Mouse (Mus musculus) forebrain, postnatal 0 days (tissue): ENCODE data around the gene Gm28036. TPM values are rescaled to one million over a fixed set of nuclear protein-coding genes. Genes with fewer than 3 reads are reported as not detected.

Experiments
- ATAC-seq: fragments of 200-750 bp; cut with Nextera tagmentation; 2 replicates; pipeline ENCODE4 v1.8.0; 2017; ENCODE audit warnings: mild to moderate bottlenecking, moderate library complexity
- DNase-seq: peaks from one replicate; pipeline ENCODE4 v3.0.0-alpha.2; 2015
- H3K27ac ChIP-seq: fragments of 300-500 bp; sonication (generic); 2 replicates; pipeline ENCODE4 v1.5.1; 2014; ENCODE audit warnings: low read depth, mild to moderate bottlenecking, antibody characterized with exemption, low read length, moderate library complexity, mixed read lengths
- H3K27me3 ChIP-seq: fragments of 300-500 bp; sonication (generic); 2 replicates; pipeline ENCODE4 v1.6.1; 2014; ENCODE audit warnings: mild to moderate bottlenecking, low read length, mixed read lengths; ENCODE audit not compliant: insufficient read depth
- H3K36me3 ChIP-seq: fragments of 300-500 bp; sonication (generic); 2 replicates; pipeline ENCODE4 v1.6.1; 2014; ENCODE audit warnings: mild to moderate bottlenecking, moderate library complexity; ENCODE audit not compliant: insufficient read depth
- H3K4me1 ChIP-seq: fragments of 300-500 bp; sonication (generic); 2 replicates; pipeline ENCODE4 v1.6.1; 2014; ENCODE audit warnings: antibody characterized with exemption; ENCODE audit not compliant: insufficient read depth
- H3K4me2 ChIP-seq: fragments of 300-500 bp; sonication (generic); 2 replicates; pipeline ENCODE4 v1.6.1; 2014; ENCODE audit warnings: low read depth, mild to moderate bottlenecking, moderate library complexity
- H3K4me3 ChIP-seq: fragments of 300-500 bp; sonication (generic); 2 replicates; pipeline ENCODE4 v1.5.1; 2014; ENCODE audit warnings: low read depth, low read length, mixed read lengths
- H3K9ac ChIP-seq: fragments of 300-500 bp; sonication (generic); 2 replicates; pipeline ENCODE4 v1.6.1; 2014; ENCODE audit warnings: mild to moderate bottlenecking
- H3K9me3 ChIP-seq: fragments of 300-500 bp; sonication (generic); 2 replicates; pipeline ENCODE4 v1.6.1; 2016; ENCODE audit warnings: low read length
- CTCF ChIP-seq: sonication (generic); IDR thresholded peaks from 2 replicates; pipeline ENCODE4 v1.5.1; 2016; ENCODE audit warnings: antibody characterized with exemption, control low read depth, low read depth
- polyA plus RNA-seq: library from polyadenylated mRNA; unstranded; fragments of >200 nt; fragmentation: Nextera tagmentation; extraction: Ambion mirVana; gene quantifications from 2 replicates; pipeline ENCODE4 v1.2.1, GENCODE M21; 2015
- total RNA-seq: library from RNA; depleted of rRNA; stranded (reverse); fragments of >200 nt; gene quantifications from 2 replicates; pipeline ENCODE4 v1.2.3, GENCODE M21; 2014; rRNA removed

Gene Gm28036
- total and polyA plus RNA-seq, 2 experiments from 2014 or later, result 13.0 to 14.4 TPM

GRCm38 (mm10) chr2:156025482-156025881 lies 101.4 kb downstream of the Gm28036 start:
- no peaks in the 10 kb centered on the region for H3K4me1 ChIP-seq
- no peak for TF ChIP-seq CTCF
- no peaks in the 10 kb centered on the region for H3K27me3 ChIP-seq
- H3K9ac ChIP-seq, result no peak overlapping the region
- ATAC-seq (peak; percentile 45; the same call in 1 of the 2 replicates), DNase-seq (peak; percentile 28)
- no peak overlapping the region for H3K27ac ChIP-seq
- H3K4me2 ChIP-seq, result no peak overlapping the region
- no peaks in the 10 kb centered on the region for H3K36me3 ChIP-seq
- no peak overlapping the region for H3K4me3 ChIP-seq
- no peaks in the 10 kb centered on the region for H3K9me3 ChIP-seq

Other genes starting within 250 kb of the Gm28036 start
- 43.5 and 67.7 TPM in 2 replicates for gene Uqcc1, start 196.8 kb downstream of the Gm28036 start, total RNA-seq
- 55.9 and 63.0 TPM in 2 replicates for gene Uqcc1, start 196.8 kb downstream of the Gm28036 start, polyA plus RNA-seq
- not detected in 2 replicates for gene Gm15557, start 186.4 kb downstream of the Gm28036 start, total RNA-seq
- gene Gm15557, start 186.4 kb downstream of the Gm28036 start, polyA plus RNA-seq, result not detected in 2 replicates
- gene Gdf5, start 181.7 kb downstream of the Gm28036 start, total RNA-seq, result 3.9 TPM in 2 replicates
- 3.7 and 3.8 TPM in 2 replicates for gene Gdf5, start 181.7 kb downstream of the Gm28036 start, polyA plus RNA-seq
- 17.2 and 18.7 TPM in 2 replicates for gene Cep250, start 170.6 kb downstream of the Gm28036 start, total RNA-seq
- gene Cep250, start 170.6 kb downstream of the Gm28036 start, polyA plus RNA-seq, result 4.9 and 8.6 TPM in 2 replicates
- 1.0 and 1.1 TPM in 2 replicates for gene 6430550D23Rik, start 119.1 kb downstream of the Gm28036 start, total RNA-seq
- gene 6430550D23Rik, start 119.1 kb downstream of the Gm28036 start, polyA plus RNA-seq, result 0.57 and 1.1 TPM in 2 replicates
- gene Ergic3, start 119.0 kb downstream of the Gm28036 start, total RNA-seq, result 253 and 279 TPM in 2 replicates
- gene Ergic3, start 119.0 kb downstream of the Gm28036 start, polyA plus RNA-seq, result 445 and 473 TPM in 2 replicates
- 0.19 TPM in 1 of 2 replicates, not detected in the other for gene Fer1l4, start 74.1 kb downstream of the Gm28036 start, total RNA-seq
- gene Fer1l4, start 74.1 kb downstream of the Gm28036 start, polyA plus RNA-seq, result not detected in 2 replicates
- gene Spag4, start 61.9 kb downstream of the Gm28036 start, total RNA-seq, result 7.1 and 7.2 TPM in 2 replicates
- 5.0 and 5.5 TPM in 2 replicates for gene Spag4, start 61.9 kb downstream of the Gm28036 start, polyA plus RNA-seq
- 29.5 and 30.4 TPM in 2 replicates for gene Cpne1, start 15.1 kb downstream of the Gm28036 start, total RNA-seq
- 5.1 and 13.2 TPM in 2 replicates for gene Cpne1, start 15.1 kb downstream of the Gm28036 start, polyA plus RNA-seq
- gene Rbm12, start 15.1 kb downstream of the Gm28036 start, total RNA-seq, result 28.6 and 31.6 TPM in 2 replicates
- gene Rbm12, start 15.1 kb downstream of the Gm28036 start, polyA plus RNA-seq, result 17.7 and 19.4 TPM in 2 replicates
- 91.3 and 132 TPM in 2 replicates for gene Romo1, start 16.9 kb upstream of the Gm28036 start, total RNA-seq
- 529 and 662 TPM in 2 replicates for gene Romo1, start 16.9 kb upstream of the Gm28036 start, polyA plus RNA-seq
- 41.9 and 42.7 TPM in 2 replicates for gene Nfs1, start 17.1 kb upstream of the Gm28036 start, total RNA-seq
- gene Nfs1, start 17.1 kb upstream of the Gm28036 start, polyA plus RNA-seq, result 41.2 and 48.6 TPM in 2 replicates
- gene Rbm39, start 53.1 kb upstream of the Gm28036 start, total RNA-seq, result 332 and 415 TPM in 2 replicates
- 412 and 413 TPM in 2 replicates for gene Rbm39, start 53.1 kb upstream of the Gm28036 start, polyA plus RNA-seq
- gene Phf20, start 69.4 kb upstream of the Gm28036 start, total RNA-seq, result 45.9 and 57.1 TPM in 2 replicates
- gene Phf20, start 69.4 kb upstream of the Gm28036 start, polyA plus RNA-seq, result 111 and 148 TPM in 2 replicates
- 3.9 and 7.0 TPM in 2 replicates for gene Cnbd2, start 185.2 kb upstream of the Gm28036 start, total RNA-seq
- 9.1 and 10.0 TPM in 2 replicates for gene Cnbd2, start 185.2 kb upstream of the Gm28036 start, polyA plus RNA-seq
- 204 and 242 TPM in 2 replicates for gene Scand1, start 185.6 kb upstream of the Gm28036 start, total RNA-seq
- 134 and 170 TPM in 2 replicates for gene Scand1, start 185.6 kb upstream of the Gm28036 start, polyA plus RNA-seq